Mouse (Mus musculus) midbrain, embryonic 16.5 days (tissue): Measurements from ENCODE around the gene Gnl1. TPM values are rescaled to one million over a fixed set of nuclear protein-coding genes. Genes with fewer than 3 reads are reported as not detected.

Source experiments
- ATAC-seq: fragments of 200-750 bp; cut with Nextera tagmentation; 2 replicates; pipeline ENCODE4 v1.8.0; 2017; ENCODE audit warnings: moderate TSS enrichment
- H3K27ac ChIP-seq: fragments of 300-500 bp; sonication (generic); 2 replicates; pipeline ENCODE4 v1.5.1; 2014; ENCODE audit warnings: mild to moderate bottlenecking, low read length, mixed read lengths
- H3K27me3 ChIP-seq: fragments of 300-500 bp; sonication (generic); 2 replicates; pipeline ENCODE4 v1.6.1; 2014; ENCODE audit warnings: low read depth, low read length, mixed read lengths; ENCODE audit not compliant: control insufficient read depth, insufficient read depth
- H3K36me3 ChIP-seq: fragments of 300-500 bp; sonication (generic); 2 replicates; pipeline ENCODE4 v1.6.1; 2014; ENCODE audit warnings: mild to moderate bottlenecking, low read length, moderate library complexity, mixed read lengths; ENCODE audit not compliant: control insufficient read depth, insufficient read depth
- H3K4me1 ChIP-seq: fragments of 300-500 bp; sonication (generic); 2 replicates; pipeline ENCODE4 v1.6.1; 2014; ENCODE audit warnings: mild to moderate bottlenecking, low read length, mixed read lengths; ENCODE audit not compliant: control insufficient read depth, insufficient read depth
- H3K4me2 ChIP-seq: fragments of 300-500 bp; sonication (generic); 2 replicates; pipeline ENCODE4 v1.6.1; 2014; ENCODE audit warnings: mild to moderate bottlenecking, low read length, mixed read lengths
- H3K4me3 ChIP-seq: fragments of 300-500 bp; sonication (generic); 2 replicates; pipeline ENCODE4 v1.5.1; 2014; ENCODE audit warnings: low read depth, mild to moderate bottlenecking, low read length, moderate library complexity, mixed read lengths
- H3K9ac ChIP-seq: fragments of 300-500 bp; sonication (generic); 2 replicates; pipeline ENCODE4 v1.6.1; 2014; ENCODE audit warnings: low read depth, low read length, mixed read lengths
- H3K9me3 ChIP-seq: fragments of 300-500 bp; sonication (generic); replicated peaks from 2 replicates; pipeline ENCODE4 v1.6.1; 2014; ENCODE audit warnings: mild to moderate bottlenecking, low read length, mixed read lengths; ENCODE audit not compliant: control insufficient read depth, poor library complexity, severe bottlenecking
- WGBS: fragments of 180-500 bp; shearing (Covaris S2); extraction: QIAGEN DNeasy Blood & Tissue Kit; methylation state at CpG from one replicate; pipeline ENCODE4 v1.1.7; 2014; 5-methylcytosine and 5-hydroxymethylcytosine counted together
- polyA plus RNA-seq: library from polyadenylated mRNA; unstranded; fragments of >200 nt; fragmentation: Nextera tagmentation; extraction: Ambion mirVana; gene quantifications from 2 replicates; pipeline ENCODE4 v1.2.1, GENCODE M21; 2015

Gnl1 gene
- polyA plus RNA-seq, 1 experiment from 2014 or later, result 66.8 TPM

DNA sequence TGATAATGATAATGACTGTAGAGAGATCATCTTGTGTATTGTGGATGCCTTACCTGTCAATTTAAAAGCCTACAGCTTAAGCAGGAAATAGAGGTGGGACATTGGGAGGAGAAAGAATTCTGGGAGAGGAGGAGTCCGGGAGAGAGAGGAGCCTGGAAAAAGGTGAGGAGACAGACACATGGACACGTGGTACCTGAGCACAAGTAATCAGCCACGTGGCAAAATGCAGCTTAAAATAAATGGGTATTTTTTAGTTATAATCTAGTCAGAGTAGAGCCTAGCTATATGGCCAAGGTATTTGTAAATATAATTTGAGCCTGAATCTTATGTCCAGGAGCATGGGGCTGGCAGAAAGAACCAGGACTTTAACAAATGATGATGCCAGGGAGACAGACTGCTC is 39.9 kb downstream of the Gnl1 start:
- 68% methylated on average over 3 of the region's 3 CpGs for WGBS
- Histone ChIP-seq H3K36me3 (peaks cover 4% of the 10 kb centered on the region; the same call in 1 of the 2 replicates), H3K4me3 (no peak overlapping the region), H3K9me3 (no peaks in the 10 kb centered on the region), H3K4me2 (no peak overlapping the region), H3K9ac (no peak overlapping the region), H3K4me1 (no peaks in the 10 kb centered on the region), H3K27ac (no peak overlapping the region), H3K27me3 (no peaks in the 10 kb centered on the region)
- ATAC-seq, result no peak

DNA sequence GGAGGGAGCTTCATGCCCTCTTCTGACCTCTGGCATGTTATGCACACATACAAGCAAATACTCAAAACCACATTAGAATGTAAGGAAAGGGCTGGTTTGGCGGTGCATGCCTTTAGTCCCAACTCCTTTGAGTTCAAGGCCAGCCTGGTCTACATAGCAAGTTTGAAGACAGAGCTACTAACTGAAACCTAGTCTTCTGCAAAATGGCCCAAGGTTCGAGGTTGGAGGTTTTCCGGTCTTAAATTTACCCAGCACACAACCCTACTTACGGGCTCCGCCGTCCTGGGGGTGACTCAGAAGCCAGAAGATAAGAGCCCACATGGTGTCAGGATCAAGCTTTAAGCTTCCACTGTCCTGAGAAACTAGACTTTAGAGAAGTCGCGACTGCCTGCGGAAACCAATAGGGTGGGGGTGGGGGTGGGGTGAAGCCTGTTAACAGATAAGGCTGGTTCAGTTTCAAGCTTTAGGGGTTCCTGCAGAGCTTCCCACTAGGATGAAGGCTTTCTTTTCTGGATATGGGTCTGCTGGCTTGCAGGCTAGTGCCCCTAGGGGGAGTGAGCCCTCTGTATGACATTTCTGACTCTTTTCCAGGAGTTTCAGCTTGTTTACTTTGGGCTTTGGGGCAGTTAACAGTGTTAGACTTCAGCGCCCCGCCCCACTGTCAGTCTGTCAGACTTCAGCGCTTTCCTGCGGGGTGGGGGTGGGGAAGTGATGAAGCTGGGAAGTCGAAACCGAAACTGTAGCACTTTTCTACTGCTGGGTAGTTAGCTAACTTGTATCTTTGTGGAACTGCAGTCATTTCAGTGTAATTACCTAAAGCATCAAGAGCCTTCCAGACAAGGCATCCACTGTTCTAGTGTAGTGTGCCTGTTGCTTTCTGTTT is 40.8 kb downstream of the Gnl1 start, which contains the start of gene H2-T24:
H2-T24 (minus strand) TSS at position 370 of the 883 bp plus-strand sequence.
- H3K4me1 ChIP-seq, result no peaks in the 10 kb centered on the region
- H3K36me3 ChIP-seq, result peaks cover 2% of the 10 kb centered on the region; the same call in 1 of the 2 replicates
- no peak within 1 kb of the TSS for H3K27ac ChIP-seq
- WGBS, result 43% methylated on average over 15 of the region's 15 CpGs
- no peaks in the 10 kb centered on the region for H3K9me3 ChIP-seq
- no peaks in the 10 kb centered on the region for H3K27me3 ChIP-seq
- no peak for ATAC-seq
- no peak within 1 kb of the TSS for H3K4me3 ChIP-seq
- no peak within 1 kb of the TSS for H3K9ac ChIP-seq
- H3K4me2 ChIP-seq, result no peak within 1 kb of the TSS

DNA sequence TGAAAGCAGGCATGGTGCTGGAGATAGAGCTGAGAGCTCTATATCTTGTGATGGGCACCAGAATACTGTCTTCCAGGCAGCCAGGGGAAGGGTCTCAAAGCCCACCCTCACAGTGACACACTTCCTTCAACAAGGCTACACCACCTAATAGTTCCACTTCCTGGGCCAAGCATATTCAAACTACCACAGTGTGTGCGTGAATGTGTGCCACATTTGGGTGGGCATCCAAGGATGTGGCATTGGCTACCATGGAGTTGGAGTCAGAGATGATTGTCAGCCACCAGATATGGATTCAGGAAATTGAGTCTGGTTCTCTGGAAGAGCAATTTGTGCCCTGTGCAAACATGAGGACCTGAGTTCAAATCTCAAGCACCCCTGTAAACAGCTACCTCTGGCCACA is 41.7 kb downstream of the Gnl1 start:
- Histone ChIP-seq H3K27ac (no peak overlapping the region), H3K9ac (no peak overlapping the region), H3K27me3 (no peaks in the 10 kb centered on the region), H3K4me2 (no peak overlapping the region), H3K4me3 (no peak overlapping the region), H3K36me3 (peaks cover 2% of the 10 kb centered on the region; the same call in 1 of the 2 replicates), H3K4me1 (no peaks in the 10 kb centered on the region), H3K9me3 (no peaks in the 10 kb centered on the region)
- no peak for ATAC-seq
- WGBS, result 100% methylated on average over 1 of the region's 1 CpGs

DNA sequence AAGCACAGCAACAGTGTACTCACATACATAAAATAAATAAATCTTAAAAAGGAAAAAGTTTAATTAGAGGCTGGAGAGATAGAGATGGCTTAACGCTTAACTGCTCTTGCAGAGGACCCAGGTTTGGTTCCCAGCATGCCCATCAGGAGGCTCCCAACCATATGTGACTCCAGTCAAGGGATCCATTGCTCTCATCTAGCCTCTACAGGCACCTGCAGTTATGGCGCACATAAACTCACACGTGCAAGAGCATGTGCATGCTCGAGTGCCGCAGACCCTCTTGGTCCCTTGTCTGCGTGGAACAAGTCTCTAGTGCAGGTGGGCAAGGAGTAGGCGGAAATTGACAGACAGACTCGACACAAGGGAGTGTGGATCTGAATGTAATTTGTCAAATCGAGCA is 42.4 kb downstream of the Gnl1 start:
- H3K9ac ChIP-seq, result no peak overlapping the region
- H3K27me3 ChIP-seq, result no peaks in the 10 kb centered on the region
- 96% methylated on average over 9 of the region's 9 CpGs for WGBS
- H3K4me3 ChIP-seq, result no peak overlapping the region
- no peaks in the 10 kb centered on the region for H3K4me1 ChIP-seq
- no peak for ATAC-seq
- no peak overlapping the region for H3K4me2 ChIP-seq
- no peaks in the 10 kb centered on the region for H3K36me3 ChIP-seq
- H3K9me3 ChIP-seq, result no peaks in the 10 kb centered on the region
- no peak overlapping the region for H3K27ac ChIP-seq

DNA sequence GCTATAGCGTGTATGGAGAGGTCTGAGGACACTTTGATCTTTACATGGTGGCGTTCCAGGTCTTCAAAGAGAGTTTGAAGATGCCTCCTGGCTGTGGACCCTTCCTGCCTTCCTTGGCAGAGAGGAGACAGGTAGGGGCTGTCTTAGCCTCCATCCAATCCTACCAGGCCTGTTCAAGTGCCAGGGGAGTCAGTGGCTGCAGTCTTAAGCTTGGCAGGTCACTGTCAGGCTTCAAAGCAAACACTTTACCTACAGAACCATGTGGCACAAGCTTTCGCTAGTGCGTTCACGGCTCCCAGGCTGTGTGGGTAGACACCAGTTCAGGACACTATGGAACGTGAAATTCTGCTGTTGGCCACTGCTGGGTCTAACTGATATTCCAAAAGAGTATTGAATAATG is 43.3 kb downstream of the Gnl1 start:
- H3K9ac ChIP-seq, result no peak overlapping the region
- H3K4me2 ChIP-seq, result no peak overlapping the region
- H3K9me3 ChIP-seq, result no peaks in the 10 kb centered on the region
- no peak overlapping the region for H3K27ac ChIP-seq
- H3K27me3 ChIP-seq, result no peaks in the 10 kb centered on the region
- WGBS, result 95% methylated on average over 6 of the region's 6 CpGs
- no peaks in the 10 kb centered on the region for H3K4me1 ChIP-seq
- H3K4me3 ChIP-seq, result no peak overlapping the region
- ATAC-seq, result no peak
- H3K36me3 ChIP-seq, result no peaks in the 10 kb centered on the region

DNA sequence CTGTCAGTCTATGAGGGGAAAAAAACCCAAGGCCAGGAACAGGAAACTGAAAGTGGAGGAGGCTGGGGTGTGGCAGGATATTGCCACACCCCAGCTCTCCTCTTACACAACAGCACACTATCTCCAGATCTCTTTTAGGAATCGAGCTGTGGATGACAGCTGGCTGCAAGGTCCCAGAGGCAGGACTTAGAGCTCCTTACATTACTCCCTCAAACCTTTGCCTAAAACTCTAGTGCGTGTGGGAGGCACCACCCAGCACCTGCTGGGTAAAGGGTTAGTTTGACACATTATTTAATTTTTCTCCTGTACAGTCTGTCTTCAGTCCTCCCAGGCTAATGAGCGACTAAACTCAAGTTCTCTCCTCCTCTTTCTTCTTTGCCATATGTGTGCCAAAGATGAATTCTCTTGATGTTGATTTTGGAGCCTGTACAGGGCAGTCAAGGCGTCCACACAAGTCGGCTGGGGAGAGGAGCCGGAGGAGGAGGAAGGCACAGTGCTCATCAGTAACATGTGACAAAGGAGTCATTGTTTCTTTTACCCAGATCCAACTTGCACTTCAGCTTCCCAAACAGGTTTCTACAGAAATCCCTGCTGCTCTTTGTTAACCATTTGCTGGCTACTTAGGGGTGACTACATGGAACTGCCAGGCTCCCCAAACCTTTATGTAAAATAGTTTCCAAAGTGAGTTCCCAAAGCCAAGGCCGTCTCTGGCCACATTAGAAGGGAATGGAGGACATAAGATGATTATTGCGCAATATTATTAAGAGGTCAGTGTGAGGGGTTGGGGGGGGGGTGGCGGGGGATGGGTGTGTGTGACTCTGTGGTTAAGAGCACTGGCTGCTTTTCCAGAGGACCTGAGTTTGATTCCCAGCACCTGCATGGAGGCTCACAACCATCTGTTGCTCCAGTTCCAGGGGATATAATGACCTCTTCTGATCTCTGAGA is 44.3 kb downstream of the Gnl1 start:
- H3K4me1 ChIP-seq, result no peaks in the 10 kb centered on the region
- no peak overlapping the region for H3K27ac ChIP-seq
- WGBS, result 70% methylated on average over 9 of the region's 9 CpGs
- ATAC-seq, result no peak
- H3K27me3 ChIP-seq, result no peaks in the 10 kb centered on the region
- no peak overlapping the region for H3K4me2 ChIP-seq
- H3K9me3 ChIP-seq, result no peaks in the 10 kb centered on the region
- H3K36me3 ChIP-seq, result no peaks in the 10 kb centered on the region
- H3K4me3 ChIP-seq, result no peak overlapping the region
- no peak overlapping the region for H3K9ac ChIP-seq

DNA sequence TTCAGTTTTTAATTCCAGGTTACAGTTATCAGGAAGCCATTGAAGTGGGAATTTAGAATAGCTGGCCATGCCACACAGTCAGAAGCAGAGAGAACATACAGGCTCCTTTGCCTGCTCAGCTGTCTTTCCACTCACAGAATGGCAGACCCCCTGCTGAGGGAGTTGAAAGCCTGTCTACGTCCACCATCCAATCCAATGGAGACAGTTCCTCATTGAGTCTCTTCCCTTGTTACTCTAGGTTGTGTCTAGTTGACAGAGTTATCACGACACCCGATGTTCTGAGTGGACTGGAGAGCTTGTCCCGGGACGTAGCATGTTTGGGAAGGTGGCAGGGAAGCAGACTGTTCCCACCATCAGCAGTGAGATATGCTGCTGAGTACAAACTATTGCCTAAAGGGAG is 45.5 kb downstream of the Gnl1 start:
- Histone ChIP-seq H3K9me3 (no peaks in the 10 kb centered on the region), H3K36me3 (no peaks in the 10 kb centered on the region), H3K4me3 (no peak overlapping the region), H3K27me3 (no peaks in the 10 kb centered on the region), H3K4me2 (no peak overlapping the region), H3K9ac (no peak overlapping the region), H3K4me1 (no peaks in the 10 kb centered on the region), H3K27ac (no peak overlapping the region)
- 60% methylated on average over 5 of the region's 5 CpGs for WGBS
- ATAC-seq, result no peak

DNA sequence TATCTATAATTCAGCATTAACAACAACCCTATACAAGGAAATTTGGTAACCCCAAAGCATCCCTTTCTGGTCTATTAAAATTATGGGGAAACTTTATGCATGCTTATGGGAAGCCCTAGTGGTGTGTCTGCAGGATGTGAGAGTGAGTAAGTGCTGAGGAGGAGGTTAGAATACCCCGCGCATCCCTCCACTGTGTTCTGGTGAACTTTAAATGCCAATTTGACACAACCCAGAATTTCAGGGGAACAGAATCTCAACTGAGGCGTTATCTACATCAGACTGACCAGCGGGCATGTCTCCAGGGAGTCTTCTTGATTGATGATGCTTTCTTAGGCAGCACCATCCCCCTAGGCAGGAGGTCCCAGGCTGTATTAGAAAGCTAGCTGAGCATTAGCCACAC is 46.2 kb downstream of the Gnl1 start:
- Histone ChIP-seq H3K36me3 (no peaks in the 10 kb centered on the region), H3K27me3 (no peaks in the 10 kb centered on the region), H3K27ac (no peak overlapping the region), H3K4me2 (no peak overlapping the region), H3K4me1 (no peaks in the 10 kb centered on the region), H3K9ac (no peak overlapping the region), H3K4me3 (no peak overlapping the region), H3K9me3 (no peaks in the 10 kb centered on the region)
- WGBS, result 82% methylated on average over 4 of the region's 4 CpGs
- no peak for ATAC-seq

DNA sequence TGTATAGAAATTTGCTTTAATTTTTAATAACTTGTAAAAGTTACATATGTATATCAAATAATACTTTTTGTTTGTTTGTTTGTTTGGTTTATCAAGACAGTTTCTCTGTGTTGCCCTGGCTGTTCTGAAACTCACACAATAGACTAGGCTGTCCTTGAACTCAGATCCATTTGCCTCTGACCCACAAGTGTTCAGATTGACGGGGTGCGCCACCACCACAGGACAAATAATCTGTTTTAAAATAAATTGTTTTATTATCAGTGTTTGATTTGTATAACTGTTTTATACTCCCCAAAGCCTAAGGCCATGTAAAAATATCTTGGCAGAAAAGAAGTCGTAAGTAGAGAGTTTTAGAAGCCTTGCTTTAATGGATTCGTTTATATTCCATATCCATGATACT is 48.0 kb downstream of the Gnl1 start:
- no peak overlapping the region for H3K27ac ChIP-seq
- H3K9ac ChIP-seq, result no peak overlapping the region
- peaks cover 2% of the 10 kb centered on the region; the same call in 1 of the 2 replicates for H3K4me1 ChIP-seq
- H3K4me2 ChIP-seq, result no peak overlapping the region
- no peak overlapping the region for H3K4me3 ChIP-seq
- no peaks in the 10 kb centered on the region for H3K36me3 ChIP-seq
- ATAC-seq, result no peak
- WGBS, result 92% methylated on average over 4 of the region's 4 CpGs
- H3K27me3 ChIP-seq, result no peaks in the 10 kb centered on the region
- H3K9me3 ChIP-seq, result no peaks in the 10 kb centered on the region
